Mouse (Mus musculus): ENCODE measurements around the gene Rab11b.
"Not testable (repeated sequence)": the region's sequence is repeated elsewhere in the genome, so short reads cannot be mapped to it uniquely, and the experiment has no call there.

The Rab11b gene

GRCm38 (mm10) chr17:33773426-33773825, 13.1 kb upstream of the Rab11b start:
- no peak for DNase-seq (ENCODE audit: low read depth in 2 of 2, low spot score in 2 of 2)

- no peak for DNase-seq (ENCODE audit: low read depth in 2 of 2, low spot score in 2 of 2)
These were observed 11.3 kb upstream of the Rab11b start for GRCm38 (mm10) chr17:33771617-33772016.

- DNase-seq (ENCODE audit: low read depth in 2 of 2, low spot score in 2 of 2): no peak
These were observed 6.1 kb upstream of the Rab11b start for GRCm38 (mm10) chr17:33766389-33766788.

GRCm38 (mm10) chr17:33759767-33760254, 519 bp downstream of the Rab11b start:
- DNase-seq (ENCODE audit: low read depth in 2 of 2, low spot score in 2 of 2): peak; percentile 74 to 83

GRCm38 (mm10) chr17:33757231-33757630, 3.1 kb downstream of the Rab11b start:
- DNase-seq (ENCODE audit: low read depth in 2 of 2, low spot score in 2 of 2): no peak

- no peak for DNase-seq (ENCODE audit: low read depth in 2 of 2, low spot score in 2 of 2)
These were observed 4.1 kb downstream of the Rab11b start for GRCm38 (mm10) chr17:33756108-33756790.

GRCm38 (mm10) chr17:33755418-33756107, 4.8 kb downstream of the Rab11b start:
- no peak for DNase-seq (ENCODE audit: low read depth in 2 of 2, low spot score in 2 of 2)

GRCm38 (mm10) chr17:33754656-33755055, 5.7 kb downstream of the Rab11b start:
- no peak for DNase-seq (ENCODE audit: low read depth in 2 of 2, low spot score in 2 of 2)

GRCm38 (mm10) chr17:33752297-33752696, 8.0 kb downstream of the Rab11b start:
- no peak for DNase-seq (ENCODE audit: low read depth in 2 of 2, low spot score in 2 of 2)

- DNase-seq (ENCODE audit: low read depth in 2 of 2, low spot score in 2 of 2): no peak
These were observed 9.1 kb downstream of the Rab11b start for GRCm38 (mm10) chr17:33751181-33751580.

GRCm38 (mm10) chr17:33749451-33749850, 10.9 kb downstream of the Rab11b start:
- DNase-seq (ENCODE audit: low read depth in 2 of 2, low spot score in 2 of 2): no peak

- DNase-seq (ENCODE audit: low read depth in 2 of 2, low spot score in 2 of 2): no peak
These were observed 14.3 kb downstream of the Rab11b start for GRCm38 (mm10) chr17:33746011-33746410.

- no peak for DNase-seq (ENCODE audit: low read depth in 2 of 2, low spot score in 2 of 2)
These were observed 15.5 kb downstream of the Rab11b start for GRCm38 (mm10) chr17:33744686-33745384.

GRCm38 (mm10) chr17:33742420-33742819, 17.9 kb downstream of the Rab11b start:
- DNase-seq (ENCODE audit: low read depth in 2 of 2, low spot score in 2 of 2): no peak

GRCm38 (mm10) chr17:33733526-33733925, 26.8 kb downstream of the Rab11b start:
- not testable (repeated sequence) for DNase-seq (ENCODE audit: low read depth in 2 of 2, low spot score in 2 of 2)

- DNase-seq (ENCODE audit: low read depth in 2 of 2, low spot score in 2 of 2): not testable (repeated sequence)
These were observed 27.7 kb downstream of the Rab11b start for GRCm38 (mm10) chr17:33732556-33733083.

GRCm38 (mm10) chr17:33729215-33729614, 31.1 kb downstream of the Rab11b start:
- DNase-seq (ENCODE audit: low read depth in 2 of 2, low spot score in 2 of 2): no peak

GRCm38 (mm10) chr17:33728396-33728795, 31.9 kb downstream of the Rab11b start:
- DNase-seq (ENCODE audit: low read depth in 2 of 2, low spot score in 2 of 2): no peak

GRCm38 (mm10) chr17:33719736-33720378, 40.5 kb downstream of the Rab11b start:
- no peak for DNase-seq (ENCODE audit: low read depth in 2 of 2, low spot score in 2 of 2)

- DNase-seq (ENCODE audit: low read depth in 2 of 2, low spot score in 2 of 2): no peak
These were observed 41.2 kb downstream of the Rab11b start for GRCm38 (mm10) chr17:33718944-33719725.
